Mouse (Mus musculus) right cerebral cortex, postnatal 14 days (tissue): ENCODE results near the gene Slc30a9.
A peak's percentile ranks its signal among the peaks of the same experiment; 100 is the strongest.

Experiments used
- DNase-seq: peaks from one replicate; pipeline ENCODE4 v3.0.0; 2022

Gene Slc30a9

DNA sequence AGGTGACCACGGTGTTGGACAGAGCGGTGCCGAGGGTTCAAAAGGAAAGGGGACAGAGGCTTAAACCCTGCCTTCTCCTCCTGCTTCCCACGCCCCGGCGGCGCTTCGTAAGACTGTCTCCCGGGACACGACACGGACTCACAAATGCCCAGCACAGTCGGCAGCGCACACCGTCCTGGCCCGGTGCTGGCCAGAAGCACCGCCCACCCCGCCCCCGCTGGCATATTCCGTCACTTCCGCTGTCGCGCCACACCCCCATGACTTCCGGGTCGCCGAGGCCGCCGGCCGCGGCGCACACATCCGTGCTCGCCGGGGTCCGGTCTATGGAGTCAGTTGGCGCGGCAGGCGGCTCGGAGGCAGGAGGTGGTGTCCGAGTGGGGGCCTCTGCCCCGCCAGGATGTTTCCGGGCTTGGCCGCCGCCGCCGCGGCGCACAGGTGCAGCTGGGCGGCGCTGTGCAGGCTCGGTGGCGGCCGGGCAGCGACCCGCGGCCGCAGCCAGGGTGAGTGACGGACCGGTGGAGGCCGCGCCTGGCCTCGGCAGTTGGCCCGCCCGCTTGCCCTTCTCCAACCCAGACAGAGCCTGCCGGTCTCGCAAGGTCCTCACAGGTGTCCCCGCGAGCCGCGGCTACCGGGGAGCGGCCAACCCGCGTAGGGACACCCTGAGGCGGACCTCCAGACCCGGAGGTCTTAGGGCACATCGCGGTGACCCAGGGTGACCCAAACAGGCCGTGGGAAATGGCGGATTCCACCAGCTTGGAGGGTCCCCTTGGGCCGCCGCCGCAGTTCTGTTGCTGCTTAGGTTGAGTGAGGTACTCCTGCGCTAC, at the start of gene Slc30a9:
Gene Slc30a9 (plus strand): TSS at position 258 of the 824 bp plus-strand sequence.
- DNase-seq: peak; percentile 95

DNA sequence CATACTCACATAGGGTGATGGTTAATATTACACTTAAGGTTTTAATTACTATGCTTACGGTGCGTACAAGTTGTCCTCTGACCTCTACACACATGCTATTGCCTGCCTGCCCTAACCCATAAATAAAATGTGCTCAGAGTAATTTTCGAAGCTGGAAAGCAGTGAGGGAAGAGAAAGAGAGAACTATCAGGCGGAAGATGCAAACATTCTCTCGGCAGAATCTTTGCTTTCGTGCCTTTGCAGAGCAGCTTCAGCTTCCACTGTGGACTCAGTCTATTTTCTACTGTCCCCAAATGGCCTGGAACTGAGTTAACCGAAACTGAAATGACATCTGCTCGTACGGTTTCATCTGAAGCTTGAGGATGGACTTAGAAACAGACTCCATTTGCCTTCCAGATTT, 48.3 kb upstream of the Slc30a9 start:
- no peak for DNase-seq

DNA sequence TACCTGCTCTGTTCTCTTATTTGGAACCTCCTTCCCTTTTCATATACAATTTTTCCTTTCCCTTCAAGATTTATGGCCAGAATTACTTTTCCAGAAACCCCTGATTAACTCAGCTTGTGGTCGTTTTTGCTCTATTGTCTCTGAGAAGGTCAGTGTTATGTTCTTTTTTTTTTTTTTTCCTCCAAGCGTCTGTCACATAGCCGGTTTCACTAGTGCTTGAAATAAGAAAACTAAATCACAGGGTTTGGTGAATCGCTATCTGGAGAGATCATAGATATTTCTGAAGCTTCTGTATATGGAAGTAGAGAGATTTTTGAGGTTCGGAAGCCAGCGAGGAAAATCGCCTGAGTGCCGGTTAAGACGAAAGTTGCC, 46.6 kb upstream of the Slc30a9 start:
- DNase-seq: no peak

DNA sequence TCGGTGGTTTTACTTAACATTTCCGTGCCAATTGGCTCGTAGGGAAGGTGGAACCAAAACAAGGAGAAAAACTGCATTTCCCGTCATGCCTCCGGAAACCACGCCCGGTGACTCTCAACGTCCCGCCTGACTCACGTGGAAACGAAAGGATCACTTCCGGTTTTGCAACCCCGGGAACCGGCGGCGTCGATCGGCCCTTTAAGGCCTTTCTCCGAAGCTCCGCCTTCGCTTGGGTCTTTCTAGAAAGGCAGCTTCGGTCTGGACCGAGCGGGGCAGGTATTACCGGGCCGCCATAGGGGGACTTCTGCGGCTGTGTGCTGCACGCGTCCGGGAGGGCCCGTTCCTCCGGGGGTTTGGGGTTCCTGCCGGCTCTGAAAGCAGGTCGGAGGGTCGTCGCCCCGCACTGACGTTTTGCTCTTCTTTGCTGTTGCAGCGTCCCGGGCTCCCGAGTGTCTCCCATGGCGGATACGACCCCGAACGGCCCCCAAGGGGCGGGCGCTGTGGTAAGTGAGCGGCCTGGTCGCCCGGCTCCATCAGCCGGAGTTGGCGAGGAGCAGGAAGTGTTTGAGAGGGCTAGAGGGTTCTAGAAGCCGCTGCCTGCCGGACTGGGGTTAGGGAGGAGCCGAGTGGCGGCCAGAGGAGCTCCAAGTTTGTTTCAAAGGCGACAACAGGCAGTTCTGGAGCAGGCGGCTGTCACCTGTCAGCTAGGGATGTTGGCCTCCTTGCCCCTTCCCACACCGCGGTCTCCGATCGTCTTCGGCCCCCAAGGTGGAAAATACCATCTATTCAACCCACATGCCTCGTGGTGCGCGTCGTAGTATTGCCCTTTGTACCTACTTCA, 46.0 kb upstream of the Slc30a9 start, which contains the start of gene Tmem33:
Gene Tmem33 (plus strand): TSS at position 35 of the 841 bp plus-strand sequence.
- DNase-seq: peak; percentile 86

DNA sequence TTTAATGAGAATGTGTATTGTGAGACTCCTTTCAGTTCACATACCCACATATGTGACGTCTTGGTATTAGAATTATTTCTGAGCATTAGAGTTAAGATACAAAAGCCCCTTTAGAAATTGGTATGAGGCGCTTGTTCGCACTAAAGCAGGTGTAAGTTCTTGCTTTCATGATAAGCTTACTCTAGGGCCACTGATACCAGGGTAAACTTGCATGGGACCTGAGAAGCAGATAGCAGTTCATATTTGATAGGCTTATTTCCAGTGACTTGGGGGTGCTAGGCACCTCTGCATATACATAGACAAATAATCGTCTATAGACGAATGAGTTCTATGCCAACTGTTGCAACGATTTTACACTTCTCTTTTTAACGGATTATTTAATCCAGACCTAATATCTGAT, 43.8 kb upstream of the Slc30a9 start:
- no peak for DNase-seq

DNA sequence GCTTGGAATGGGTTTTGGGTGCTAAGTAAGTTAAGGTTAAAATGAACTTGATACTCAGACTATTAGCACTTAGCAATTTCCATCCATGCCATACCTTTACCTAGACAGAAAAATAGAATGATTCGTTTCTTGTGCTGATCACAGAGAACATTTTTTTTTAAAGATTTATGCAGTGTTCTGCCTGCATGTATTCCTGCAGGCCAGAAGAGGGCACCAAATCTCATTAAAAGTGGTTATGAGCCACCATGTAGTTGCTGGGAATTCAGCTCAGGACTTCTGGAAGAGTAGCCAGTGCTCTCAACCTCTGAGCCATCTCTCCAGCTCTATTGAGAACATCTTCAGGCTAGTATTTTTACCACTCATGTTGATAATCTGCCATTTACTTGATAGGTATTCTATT, 40.6 kb upstream of the Slc30a9 start:
- DNase-seq: no peak

DNA sequence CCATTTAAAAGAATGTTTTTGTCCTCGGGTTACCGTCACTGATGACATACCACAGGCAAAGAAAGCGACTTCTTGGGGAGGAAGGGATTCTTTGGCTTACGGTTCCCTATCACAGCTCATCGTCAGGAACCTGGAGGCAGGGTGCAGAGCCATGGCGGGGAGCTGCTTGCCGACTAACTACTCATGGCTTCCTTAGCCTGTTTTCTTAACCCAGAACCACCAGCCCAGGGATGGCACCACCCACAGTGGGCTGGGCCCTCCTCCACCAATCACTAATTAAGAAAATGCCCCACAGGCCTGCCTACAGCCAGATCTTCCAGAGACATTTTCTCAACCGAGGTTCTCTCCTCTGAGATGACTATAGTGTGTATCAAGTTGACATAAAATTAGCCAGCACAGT, 37.4 kb upstream of the Slc30a9 start:
- no peak for DNase-seq

DNA sequence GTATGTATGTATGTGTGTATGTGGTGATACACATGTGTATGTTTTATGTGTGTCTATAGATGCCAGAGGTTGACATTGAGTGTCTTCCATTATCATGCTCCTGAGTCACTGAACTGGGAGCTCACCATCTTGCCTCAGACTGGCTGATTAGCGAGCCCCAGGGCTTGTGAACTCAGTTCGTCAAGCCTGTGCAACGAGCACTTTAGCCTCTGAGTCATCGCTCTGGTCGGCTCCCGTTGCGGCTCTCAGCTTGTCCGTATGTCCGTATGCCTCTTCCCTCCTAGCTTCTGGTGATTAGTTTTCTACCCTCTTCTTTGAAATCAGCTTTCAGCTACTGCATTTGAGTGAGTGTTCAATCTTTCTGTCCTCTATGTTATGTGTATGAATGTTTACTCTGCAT, 27.3 kb upstream of the Slc30a9 start:
- DNase-seq: no peak

DNA sequence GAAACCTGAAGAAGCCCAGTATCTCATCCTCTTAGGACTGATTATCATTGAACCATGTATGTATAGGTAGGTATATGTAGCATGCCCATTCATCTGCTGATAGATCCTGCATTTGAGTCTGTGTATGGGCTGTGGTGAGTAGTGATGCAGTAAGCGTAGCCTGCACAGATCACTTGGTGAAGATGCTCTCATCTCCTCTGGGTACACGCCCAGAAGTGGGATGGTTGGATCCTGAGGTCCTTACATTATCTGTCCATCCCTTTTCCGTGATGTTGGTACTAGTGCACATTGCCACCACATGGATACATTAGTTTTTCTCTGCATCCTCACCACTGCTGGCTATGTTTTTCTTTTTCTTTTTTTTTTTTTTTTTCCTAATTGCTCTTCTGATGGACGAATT, 26.9 kb upstream of the Slc30a9 start:
- no peak for DNase-seq

DNA sequence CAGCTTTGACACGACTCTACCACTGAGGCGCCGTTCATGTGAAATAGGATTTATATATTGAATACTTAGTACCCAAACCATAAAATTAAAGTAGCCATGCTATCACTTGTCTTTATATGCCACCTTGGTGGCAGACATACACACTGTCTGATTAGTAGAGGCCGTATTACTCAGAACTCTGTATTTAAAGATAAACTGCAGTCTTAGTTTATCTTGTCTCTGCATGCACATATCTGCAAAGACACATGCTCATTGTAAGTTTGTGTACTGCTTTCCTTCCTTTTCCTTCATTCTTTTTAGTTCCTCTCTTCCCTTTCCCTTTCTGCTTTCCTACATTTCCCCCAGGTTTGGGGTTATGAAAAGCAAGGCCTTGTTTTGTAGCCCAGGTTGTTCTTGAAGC, 26.4 kb upstream of the Slc30a9 start:
- DNase-seq: no peak

DNA sequence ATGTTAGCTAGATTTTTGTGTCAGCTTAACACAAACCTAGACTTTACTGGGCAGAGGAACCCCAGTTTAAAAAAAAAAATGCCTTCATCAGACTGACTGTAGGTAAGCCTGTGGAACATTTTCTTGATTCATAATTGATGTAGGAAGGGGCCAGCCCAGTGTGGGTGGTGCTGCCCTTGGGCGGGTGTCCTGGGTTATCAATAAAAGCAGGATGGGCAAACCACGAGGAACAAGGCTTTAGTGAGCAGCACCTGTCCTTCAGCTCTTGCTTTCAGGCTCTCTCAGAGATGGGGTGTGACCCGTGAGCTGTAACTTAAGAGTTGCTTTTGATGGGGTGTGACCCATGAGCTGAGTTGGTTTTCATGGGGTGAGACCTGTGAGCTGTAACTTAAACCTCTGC, 11.7 kb upstream of the Slc30a9 start:
- DNase-seq: no peak

DNA sequence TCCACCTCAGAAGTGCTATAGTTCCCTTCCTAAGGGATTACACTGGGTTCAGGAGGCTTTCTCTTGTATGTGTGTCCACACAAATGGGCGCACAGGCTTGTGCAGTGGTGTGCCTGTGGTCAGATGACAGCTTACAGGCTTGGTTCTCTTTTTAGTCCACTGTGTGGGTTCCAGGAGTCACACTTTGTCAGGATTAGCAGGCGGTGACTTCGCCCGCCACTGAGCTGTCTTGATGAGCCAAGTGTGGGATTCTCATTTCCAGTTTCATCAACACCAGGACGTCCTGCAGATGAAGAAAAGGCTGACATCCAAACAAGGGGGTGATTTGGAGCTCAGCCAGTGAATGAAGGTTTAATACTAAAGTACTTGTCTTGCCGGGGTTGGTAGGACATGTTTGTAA, 11.1 kb upstream of the Slc30a9 start:
- no peak for DNase-seq

DNA sequence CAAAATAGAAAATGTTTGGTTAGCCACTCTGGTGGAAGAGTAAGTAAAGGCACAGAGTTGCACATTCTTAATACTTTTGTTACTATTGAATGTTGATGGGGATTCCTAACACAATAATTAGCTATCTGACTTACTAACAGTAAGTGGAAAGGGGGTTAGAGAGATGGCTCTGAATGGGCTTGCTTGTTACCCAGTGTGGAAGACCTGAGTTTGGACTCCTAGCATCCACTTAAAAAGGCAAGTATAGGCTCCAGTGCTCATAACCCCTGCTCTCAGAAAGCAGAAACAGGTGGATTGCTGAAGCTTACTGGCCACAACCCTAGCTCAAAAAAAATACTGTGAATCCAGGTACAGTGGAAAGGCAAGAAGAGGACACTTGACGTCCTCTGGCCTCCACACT, 10.6 kb upstream of the Slc30a9 start:
- no peak for DNase-seq

DNA sequence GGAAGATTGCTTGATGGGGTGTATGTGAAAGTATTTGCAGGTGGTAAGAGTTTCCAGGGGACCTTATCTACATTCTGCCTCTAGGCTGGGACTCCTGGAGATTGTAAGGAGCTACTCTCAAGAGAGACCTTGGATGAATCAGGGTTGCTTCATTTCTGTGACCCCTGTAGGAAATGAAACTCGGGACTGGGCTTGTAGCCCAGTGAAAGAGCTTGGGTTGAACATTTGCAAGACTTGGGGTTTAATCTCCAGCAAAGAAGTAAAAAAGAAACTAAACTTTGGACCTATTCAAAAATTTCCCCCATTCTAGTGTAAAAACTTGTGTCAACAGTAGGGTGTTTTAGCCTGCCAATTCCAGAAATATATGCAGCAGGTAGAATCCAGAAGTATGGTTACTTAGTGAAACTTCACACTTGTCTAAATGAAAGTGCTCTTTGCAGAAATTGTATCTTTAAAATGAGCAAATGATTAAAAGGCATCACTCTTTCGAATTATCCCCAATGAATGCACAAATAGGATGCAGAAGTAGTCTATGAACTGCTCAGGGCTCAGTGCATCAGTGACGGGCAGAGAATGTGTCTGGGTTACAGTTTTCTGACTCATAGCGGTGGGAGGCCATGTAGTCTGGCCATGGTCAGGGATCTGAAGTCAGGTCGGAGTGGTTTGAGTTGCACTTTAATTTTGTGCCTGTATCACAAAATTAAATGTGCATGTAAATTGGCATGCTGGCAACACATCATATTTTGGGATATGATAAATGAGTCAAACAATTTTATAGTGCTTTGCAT, 9.5 kb upstream of the Slc30a9 start:
- DNase-seq: no peak

DNA sequence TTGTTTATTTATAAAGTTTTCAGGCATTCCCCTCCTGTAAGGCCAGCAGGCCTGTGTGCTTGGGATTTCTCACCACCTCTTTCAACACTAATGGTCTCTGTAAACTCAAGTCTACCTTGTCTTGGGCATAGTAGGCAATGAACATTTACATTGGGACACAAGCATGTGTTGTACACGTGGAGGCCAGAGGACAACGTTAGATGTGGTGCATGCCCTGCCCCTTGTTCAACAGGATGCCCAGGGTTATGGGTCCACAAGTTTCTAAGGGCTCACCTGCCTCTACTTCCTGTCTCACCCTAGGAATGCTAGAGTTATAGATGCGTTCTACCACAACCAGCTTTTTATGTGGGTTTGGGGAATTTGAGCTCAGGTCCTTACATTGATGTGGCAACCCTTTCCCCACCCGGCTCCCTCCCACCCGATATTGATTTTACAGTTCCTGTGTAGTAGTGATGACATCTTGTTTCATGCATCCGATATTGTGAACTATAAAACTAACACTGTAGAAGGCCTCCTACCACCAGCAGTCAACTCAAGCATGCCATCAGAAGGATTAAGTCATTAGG, 6.8 kb upstream of the Slc30a9 start:
- no peak for DNase-seq

DNA sequence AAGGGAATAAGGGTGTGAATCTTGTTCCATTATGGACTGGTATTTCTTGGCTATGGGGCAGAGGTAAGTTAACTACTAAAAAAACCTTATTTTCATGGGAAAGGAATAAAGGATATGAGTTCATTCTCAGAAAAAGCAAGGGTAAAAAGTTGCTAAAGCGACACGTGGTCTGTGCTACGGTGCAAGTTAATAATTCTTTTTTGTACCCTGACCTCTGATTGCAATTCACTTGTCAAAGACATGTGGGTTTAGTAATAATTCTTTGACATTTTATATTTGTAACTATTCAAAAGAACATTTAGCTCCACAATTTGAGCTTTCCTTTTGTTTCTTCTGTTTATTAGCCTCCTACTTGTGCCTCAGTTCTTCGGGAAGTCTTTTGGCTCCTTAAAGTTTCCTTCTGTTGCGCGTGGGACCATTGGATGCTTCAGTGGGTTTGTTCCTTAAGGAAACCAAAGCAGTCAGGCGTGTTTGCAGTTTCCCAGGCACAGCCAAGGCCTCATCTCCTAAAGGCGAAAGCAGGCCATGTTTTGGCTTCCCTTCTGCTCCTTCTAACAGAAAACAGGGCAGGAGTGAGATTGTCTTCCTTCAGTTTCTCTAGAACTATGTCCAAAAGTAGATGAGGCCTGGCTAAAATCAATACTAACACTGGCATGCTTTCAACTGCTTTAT, 5.7 kb upstream of the Slc30a9 start:
- no peak for DNase-seq

DNA sequence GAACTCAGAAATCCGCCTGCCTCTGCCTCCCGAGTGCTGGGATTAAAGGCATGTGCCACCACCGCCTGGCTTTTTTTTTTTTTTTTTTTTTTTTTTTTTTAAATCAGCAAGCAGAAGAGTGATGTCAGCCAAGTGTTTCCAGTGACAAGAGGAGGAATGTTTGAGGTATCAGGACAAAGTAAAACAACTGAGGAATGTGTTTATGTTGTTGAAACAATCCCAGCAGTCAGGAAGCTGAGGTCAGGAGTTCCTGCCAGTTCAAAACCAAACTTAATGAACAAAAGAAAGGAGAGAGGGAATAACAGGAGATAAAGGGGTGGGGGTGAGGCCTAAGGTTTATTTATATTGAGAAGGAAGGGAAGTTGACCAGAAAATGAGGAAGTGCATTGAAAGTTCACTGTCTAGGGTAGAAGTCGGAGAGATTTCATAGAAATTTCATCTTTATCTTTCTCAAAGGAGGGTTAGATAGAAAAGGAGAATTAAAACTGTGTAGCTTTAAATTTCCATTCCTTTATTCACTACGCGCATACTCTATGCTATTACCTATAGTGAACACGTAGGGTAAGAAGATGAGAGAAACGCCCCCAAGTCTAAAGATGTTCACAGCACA, 4.9 kb upstream of the Slc30a9 start:
- DNase-seq: no peak

DNA sequence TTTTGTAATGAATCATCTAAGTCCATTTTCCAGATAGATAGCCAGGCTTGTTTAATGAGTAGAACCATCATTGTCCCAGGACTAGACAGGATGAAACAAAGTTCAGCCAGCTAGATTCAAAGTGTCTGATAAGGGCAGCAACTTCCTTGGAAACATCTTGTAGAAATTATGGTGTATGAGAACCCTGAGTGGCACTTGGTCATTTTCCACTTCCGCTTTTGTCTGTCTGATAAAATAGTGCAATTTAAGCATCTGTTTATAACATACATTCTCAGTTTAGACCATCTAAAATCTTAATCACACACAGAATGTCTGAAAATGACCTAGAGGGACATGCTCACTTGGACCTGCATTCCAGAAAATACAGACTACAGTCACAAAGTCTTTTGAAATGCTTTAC, 2.9 kb upstream of the Slc30a9 start:
- DNase-seq: no peak

DNA sequence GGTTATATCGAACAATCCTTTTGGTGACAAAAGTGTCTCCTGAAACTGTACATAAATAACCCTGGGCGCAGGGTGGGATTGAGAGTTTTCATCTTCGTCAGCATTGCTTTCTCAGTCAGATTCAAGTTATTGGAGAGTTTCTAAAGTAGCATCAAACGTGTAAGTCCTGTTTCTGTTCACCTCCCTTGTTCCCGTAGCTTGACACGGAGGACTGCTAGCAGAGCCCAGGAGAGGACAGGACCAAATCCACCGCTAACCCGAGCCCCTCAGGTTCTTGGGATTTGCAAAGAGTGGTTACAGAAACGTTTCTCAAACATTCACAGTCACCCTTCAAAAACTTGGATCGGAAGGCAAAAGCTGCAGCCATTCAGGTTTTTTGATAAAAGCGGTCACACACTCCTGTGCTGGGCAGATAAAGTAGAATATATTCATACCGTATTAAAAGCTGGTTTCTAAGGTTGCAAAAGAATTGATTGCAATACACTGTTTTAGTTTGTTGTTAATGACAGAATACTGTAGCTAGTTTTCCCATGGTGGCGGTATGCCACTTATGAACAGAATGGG, 986 bp downstream of the Slc30a9 start:
- DNase-seq: no peak

DNA sequence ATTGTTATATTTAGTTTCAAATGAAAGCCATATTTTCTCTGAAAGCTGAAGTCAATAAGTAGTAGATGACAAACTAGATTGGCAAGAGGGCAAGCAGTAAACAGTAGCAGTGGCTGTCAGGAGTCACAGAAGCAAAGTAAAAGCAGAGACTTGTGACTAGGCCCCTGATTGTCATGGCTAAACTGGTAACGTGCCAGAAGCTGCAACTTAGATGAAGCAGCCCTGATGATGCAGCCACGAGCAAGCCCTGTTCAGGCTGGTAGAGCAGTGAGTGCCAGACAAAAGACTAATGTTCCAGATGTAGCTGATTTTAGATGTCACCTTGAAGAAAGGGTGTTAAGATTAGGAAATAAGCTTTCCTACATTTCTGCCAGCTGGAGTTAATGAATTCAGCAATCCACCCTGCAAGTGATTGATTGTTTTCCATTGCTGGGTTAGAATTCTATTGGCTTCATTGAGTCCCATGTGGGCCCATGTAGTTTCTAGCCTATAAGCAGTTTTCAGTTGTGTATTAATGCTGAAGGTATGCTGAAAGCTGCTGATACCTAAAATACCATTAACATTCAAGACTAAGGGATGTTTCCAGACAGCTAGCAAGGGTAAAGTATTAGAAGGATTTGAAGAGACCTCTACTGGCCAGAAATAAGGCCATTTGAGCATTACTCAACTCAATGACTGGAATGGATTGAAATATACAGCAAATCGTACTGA, 5.2 kb downstream of the Slc30a9 start:
- DNase-seq: no peak

DNA sequence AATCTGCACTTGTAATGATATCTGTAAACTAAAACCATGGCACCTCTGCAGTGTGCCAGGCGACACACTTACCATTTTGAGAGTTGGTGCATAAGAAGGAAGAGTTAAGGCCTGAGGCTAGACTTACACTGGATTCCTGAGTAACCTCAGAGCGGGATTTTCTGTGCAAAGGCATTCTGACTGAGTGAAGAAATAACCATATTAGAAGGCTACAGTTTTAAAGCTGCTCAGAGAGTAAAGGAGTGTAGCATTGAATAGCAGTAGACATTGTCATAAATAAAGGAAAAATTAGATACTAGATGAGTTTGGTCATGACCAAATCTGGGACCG, 5.7 kb downstream of the Slc30a9 start:
- DNase-seq: no peak
